Mouse (Mus musculus) neural tube, embryonic 11.5 days (tissue): ENCODE results near the gene Zfyve16. TPM values are rescaled to one million over a fixed set of nuclear protein-coding genes. Genes with fewer than 3 reads are reported as not detected.

ENCODE experiments used
- ATAC-seq: fragments of 200-750 bp; cut with Nextera tagmentation; 2 replicates; pipeline ENCODE4 v1.8.0; 2017; ENCODE audit warnings: moderate number of reproducible peaks, mild to moderate bottlenecking, moderate TSS enrichment, moderate library complexity; ENCODE audit not compliant: insufficient read depth, low FRiP score, low TSS enrichment
- DNase-seq: peaks from one replicate; pipeline ENCODE4 v3.0.0-alpha.2; 2015; ENCODE audit warnings: low spot score
- H3K27ac ChIP-seq: fragments of 300-500 bp; sonication (generic); 2 replicates; pipeline ENCODE4 v1.5.1; 2014; ENCODE audit warnings: low read depth, mild to moderate bottlenecking, low read length
- H3K27me3 ChIP-seq: fragments of 300-500 bp; sonication (generic); 2 replicates; pipeline ENCODE4 v1.6.1; 2014; ENCODE audit warnings: mild to moderate bottlenecking, low read length, mixed read lengths; ENCODE audit not compliant: control insufficient read depth, insufficient read depth
- H3K36me3 ChIP-seq: fragments of 300-500 bp; sonication (generic); 2 replicates; pipeline ENCODE4 v1.6.1; 2014; ENCODE audit warnings: mild to moderate bottlenecking, low read length, moderate library complexity, mixed read lengths; ENCODE audit not compliant: control insufficient read depth, insufficient read depth
- H3K4me1 ChIP-seq: fragments of 300-500 bp; sonication (generic); 2 replicates; pipeline ENCODE4 v1.6.1; 2014; ENCODE audit warnings: low read length, mixed read lengths; ENCODE audit not compliant: control insufficient read depth, insufficient read depth
- H3K4me2 ChIP-seq: fragments of 300-500 bp; sonication (generic); 2 replicates; pipeline ENCODE4 v1.6.1; 2014; ENCODE audit warnings: low read depth, mild to moderate bottlenecking, moderate library complexity
- H3K4me3 ChIP-seq: fragments of 300-500 bp; sonication (generic); 2 replicates; pipeline ENCODE4 v1.5.1; 2014; ENCODE audit warnings: low read depth, low read length
- H3K9ac ChIP-seq: fragments of 300-500 bp; sonication (generic); 2 replicates; pipeline ENCODE4 v1.6.1; 2014; ENCODE audit warnings: mild to moderate bottlenecking, low read length
- H3K9me3 ChIP-seq: fragments of 300-500 bp; sonication (generic); 2 replicates; pipeline ENCODE4 v1.6.1; 2016; ENCODE audit warnings: low read length; ENCODE audit not compliant: control insufficient read depth
- WGBS: fragments of 180-500 bp; shearing (Covaris S2); extraction: QIAGEN DNeasy Blood & Tissue Kit; methylation state at CpG from one replicate; pipeline ENCODE4 v1.1.7; 2014; 5-methylcytosine and 5-hydroxymethylcytosine counted together
- polyA plus RNA-seq: library from polyadenylated mRNA; unstranded; fragments of >200 nt; fragmentation: Nextera tagmentation; extraction: Ambion mirVana; gene quantifications from 2 replicates; pipeline ENCODE4 v1.2.1, GENCODE M21; 2014

Zfyve16 gene
- polyA plus RNA-seq, 1 experiment from 2014 or later = 14.7 TPM

DNA sequence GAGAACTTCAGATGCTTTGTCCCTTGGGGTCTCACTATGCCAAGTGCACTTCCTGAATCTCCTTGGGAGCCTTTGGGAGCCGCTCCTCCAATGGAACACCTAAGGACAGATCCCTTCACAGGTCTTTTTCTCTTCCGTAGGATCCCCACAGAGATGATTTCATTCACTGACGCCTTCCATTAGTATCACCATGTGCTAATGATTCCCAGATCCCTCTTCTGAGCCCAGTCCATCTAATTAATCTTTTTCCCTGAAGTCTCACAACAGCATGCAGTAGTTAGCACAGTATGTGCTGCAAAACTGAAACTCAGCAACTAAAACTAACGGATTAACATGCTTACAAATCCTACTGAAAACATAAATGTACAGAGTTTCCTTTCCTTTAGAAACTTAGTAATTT is 8.5 kb upstream of the Zfyve16 start:
- no peaks in the 10 kb centered on the region for H3K9me3 ChIP-seq
- H3K9ac ChIP-seq = no peak overlapping the region
- 50% methylated on average over 4 of the region's 4 CpGs for WGBS
- no peak overlapping the region for H3K4me3 ChIP-seq
- no peaks in the 10 kb centered on the region for H3K27me3 ChIP-seq
- no peak overlapping the region for H3K4me2 ChIP-seq
- no peak for ATAC-seq
- DNase-seq = no peak
- no peak overlapping the region for H3K27ac ChIP-seq
- H3K36me3 ChIP-seq = no peaks in the 10 kb centered on the region
- no peaks in the 10 kb centered on the region for H3K4me1 ChIP-seq

GRCm38 (mm10) chr13:92533801-92534200 is 3.1 kb upstream of the Zfyve16 start:
- Histone ChIP-seq H3K4me3 (no peak overlapping the region), H3K4me1 (peaks cover 4% of the 10 kb centered on the region), H3K27me3 (no peaks in the 10 kb centered on the region), H3K9me3 (no peaks in the 10 kb centered on the region), H3K9ac (no peak overlapping the region), H3K36me3 (no peaks in the 10 kb centered on the region), H3K4me2 (no peak overlapping the region), H3K27ac (no peak overlapping the region)
- no peak for DNase-seq
- ATAC-seq = no peak
- 51% methylated on average over 2 of the region's 2 CpGs for WGBS

- Histone ChIP-seq H3K9me3 (no peaks in the 10 kb centered on the region), H3K4me3 (no peak overlapping the region), H3K36me3 (no peaks in the 10 kb centered on the region), H3K4me1 (peaks cover 4% of the 10 kb centered on the region), H3K27me3 (no peaks in the 10 kb centered on the region), H3K4me2 (no peak overlapping the region), H3K27ac (no peak overlapping the region), H3K9ac (no peak overlapping the region)
- ATAC-seq = no peak
- DNase-seq = no peak
- 85% methylated on average over 2 of the region's 2 CpGs for WGBS
These were observed 1.5 kb upstream of the Zfyve16 start for GRCm38 (mm10) chr13:92532216-92532615.

DNA sequence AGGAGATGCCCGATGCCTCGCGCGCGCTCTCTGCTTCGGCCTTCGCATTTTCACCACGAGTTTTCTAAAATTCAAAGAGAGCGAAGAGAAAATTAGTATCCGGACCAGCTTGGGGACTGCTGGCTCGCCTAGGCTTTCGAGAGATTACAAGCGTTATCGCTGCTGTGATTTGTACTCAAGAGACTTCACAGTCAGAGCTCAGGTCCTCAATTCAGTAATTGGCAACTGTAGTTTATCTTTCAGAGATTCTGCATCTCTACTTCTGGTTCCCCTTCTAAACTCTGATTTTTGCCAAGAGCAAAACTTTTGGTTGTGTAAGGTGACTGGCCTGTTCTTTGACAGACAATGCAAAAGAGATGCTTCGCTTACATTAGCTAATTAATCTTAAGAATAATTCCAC is 569 bp upstream of the Zfyve16 start:
- H3K27me3 ChIP-seq = no peaks in the 10 kb centered on the region
- peak overlapping the region; percentile 60 for H3K4me3 ChIP-seq
- WGBS = 6% methylated on average over 15 of the region's 15 CpGs
- DNase-seq (no peak), ATAC-seq (no peak)
- peak overlapping the region; percentile 78 for H3K9ac ChIP-seq
- H3K4me1 ChIP-seq = peaks cover 4% of the 10 kb centered on the region
- no peaks in the 10 kb centered on the region for H3K36me3 ChIP-seq
- H3K4me2 ChIP-seq = peak overlapping the region; percentile 72
- H3K27ac ChIP-seq = peak overlapping the region; percentile 90
- no peaks in the 10 kb centered on the region for H3K9me3 ChIP-seq

DNA sequence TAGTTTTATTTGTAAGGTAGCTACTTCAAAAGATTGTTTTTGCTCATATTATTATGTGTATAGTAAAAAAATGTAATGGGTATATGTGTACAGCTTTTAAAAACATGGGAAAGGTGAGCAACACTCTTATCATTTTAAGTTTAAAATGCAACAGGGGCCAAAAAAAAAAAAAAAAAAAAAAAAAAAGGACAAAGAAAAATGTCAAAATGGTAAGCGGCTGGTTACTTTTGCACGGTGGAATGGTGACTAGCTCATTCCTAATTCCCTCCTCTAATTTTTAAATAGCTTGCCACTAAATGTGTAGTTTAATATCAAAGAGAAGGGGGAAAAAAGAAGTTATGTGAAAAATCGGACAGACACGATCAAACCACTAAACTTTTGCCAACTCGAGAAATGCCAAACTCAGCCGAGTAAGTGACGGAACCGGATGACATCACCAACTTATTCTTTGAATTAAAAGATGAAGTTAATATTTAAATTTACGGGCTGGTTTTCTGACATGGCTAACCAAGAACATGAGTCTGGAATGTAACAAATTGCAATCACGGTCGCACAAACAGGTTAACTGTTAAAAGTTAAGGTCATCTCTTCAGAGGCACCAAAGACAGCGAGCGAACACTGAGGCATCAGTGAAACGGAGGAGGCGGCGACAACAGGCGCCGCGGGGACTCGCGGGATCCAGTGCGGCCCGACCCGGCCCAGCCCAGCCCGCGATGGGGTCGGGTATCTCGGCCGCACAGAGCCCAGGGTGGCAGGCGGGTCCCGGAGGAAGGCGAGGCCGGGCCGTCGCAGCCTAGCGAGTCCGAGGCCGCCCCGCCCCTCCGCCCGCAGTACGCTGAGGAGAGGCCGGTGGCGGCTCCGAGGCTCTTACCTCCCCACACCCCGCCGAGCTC is 594 bp downstream of the Zfyve16 start:
- no peaks in the 10 kb centered on the region for H3K36me3 ChIP-seq
- peak overlapping the region; percentile 90 for H3K27ac ChIP-seq
- no peak for DNase-seq
- no peaks in the 10 kb centered on the region for H3K27me3 ChIP-seq
- peak; percentile 94 for ATAC-seq
- no peaks in the 10 kb centered on the region for H3K9me3 ChIP-seq
- peaks cover 4% of the 10 kb centered on the region for H3K4me1 ChIP-seq
- peak overlapping the region; percentile 72 for H3K4me2 ChIP-seq
- peak overlapping the region; percentile 60 for H3K4me3 ChIP-seq
- peak overlapping the region; percentile 78 for H3K9ac ChIP-seq
- WGBS = 4% methylated on average over 41 of the region's 47 CpGs

GRCm38 (mm10) chr13:92523178-92523813 is 7.4 kb downstream of the Zfyve16 start:
- Histone ChIP-seq H3K9me3 (no peaks in the 10 kb centered on the region), H3K4me1 (no peaks in the 10 kb centered on the region), H3K9ac (no peak overlapping the region), H3K27me3 (no peaks in the 10 kb centered on the region), H3K36me3 (peaks cover 4% of the 10 kb centered on the region; the same call in 1 of the 2 replicates), H3K4me2 (no peak overlapping the region), H3K4me3 (no peak overlapping the region), H3K27ac (no peak overlapping the region)
- WGBS = 88% methylated on average over 5 of the region's 5 CpGs
- ATAC-seq (no peak), DNase-seq (no peak)

- no peak overlapping the region for H3K4me3 ChIP-seq
- H3K36me3 ChIP-seq = 0 out of 2 replicates have a peak, but pooled peaks cover 2% of the 10 kb centered on the region
- no peak for DNase-seq
- no peak overlapping the region for H3K9ac ChIP-seq
- H3K27me3 ChIP-seq = no peaks in the 10 kb centered on the region
- no peak overlapping the region for H3K4me2 ChIP-seq
- H3K9me3 ChIP-seq = no peaks in the 10 kb centered on the region
- no peak overlapping the region for H3K27ac ChIP-seq
- H3K4me1 ChIP-seq = no peaks in the 10 kb centered on the region
- 89% methylated on average over 12 of the region's 12 CpGs for WGBS
- no peak for ATAC-seq
These were observed 25.8 kb downstream of the Zfyve16 start for GRCm38 (mm10) chr13:92504871-92505270.

DNA sequence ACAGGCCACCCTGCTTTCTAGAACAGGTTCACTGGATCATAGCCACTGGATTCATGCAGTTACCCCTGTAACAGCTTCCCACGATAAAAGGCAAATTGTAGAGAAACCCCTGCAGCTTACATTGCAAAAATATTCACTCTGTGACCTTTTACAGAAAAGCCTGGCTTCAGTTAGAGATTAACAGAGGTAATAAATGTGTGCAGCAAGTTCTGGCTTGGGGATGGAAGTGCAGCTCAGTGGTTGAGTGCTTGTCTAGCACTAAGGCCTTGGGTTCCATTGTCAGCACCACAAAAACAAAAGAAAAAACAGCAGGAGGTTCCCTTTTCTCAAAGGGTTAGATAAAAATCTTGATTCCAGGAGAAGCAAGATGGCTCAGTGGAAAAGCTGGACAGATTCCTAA is 38.7 kb downstream of the Zfyve16 start:
- DNase-seq = no peak
- 85% methylated on average over 1 of the region's 1 CpGs for WGBS
- Histone ChIP-seq H3K4me3 (no peak overlapping the region), H3K9me3 (no peaks in the 10 kb centered on the region), H3K9ac (no peak overlapping the region), H3K4me1 (no peaks in the 10 kb centered on the region), H3K36me3 (no peaks in the 10 kb centered on the region), H3K27me3 (no peaks in the 10 kb centered on the region), H3K4me2 (no peak overlapping the region), H3K27ac (no peak overlapping the region)
- no peak for ATAC-seq

- Histone ChIP-seq H3K9ac (no peak overlapping the region), H3K4me3 (no peak overlapping the region), H3K36me3 (no peaks in the 10 kb centered on the region), H3K4me2 (no peak overlapping the region), H3K27me3 (no peaks in the 10 kb centered on the region), H3K9me3 (no peaks in the 10 kb centered on the region), H3K4me1 (no peaks in the 10 kb centered on the region), H3K27ac (no peak overlapping the region)
- no peak for ATAC-seq
- 86% methylated on average over 4 of the region's 4 CpGs for WGBS
- DNase-seq = no peak
These were observed 39.9 kb downstream of the Zfyve16 start for GRCm38 (mm10) chr13:92490817-92491216.
